Mouse (Mus musculus) left cerebral cortex, adult 18-20 months (tissue): ENCODE results near the gene Man1c1. TPM values are rescaled to one million over a fixed set of nuclear protein-coding genes. Genes with fewer than 3 reads are reported as not detected.
A peak's percentile ranks its signal among the peaks of the same experiment; 100 is the strongest.

Source experiments
- DNase-seq, 2 experiments: peaks; one replicate each; pipeline ENCODE4 v3.0.0; 2021 to 2022; ENCODE audit warnings: low spot score in 2 of 2, mixed read lengths in 1 of 2
- total RNA-seq, 2 experiments: library from RNA; stranded (reverse); gene quantifications; 2 replicates each; pipeline ENCODE4 v1.2.3; 2021

Man1c1 gene
- total RNA-seq, 2 experiments from 2014 or later: 44.5 to 45.6 TPM

DNA sequence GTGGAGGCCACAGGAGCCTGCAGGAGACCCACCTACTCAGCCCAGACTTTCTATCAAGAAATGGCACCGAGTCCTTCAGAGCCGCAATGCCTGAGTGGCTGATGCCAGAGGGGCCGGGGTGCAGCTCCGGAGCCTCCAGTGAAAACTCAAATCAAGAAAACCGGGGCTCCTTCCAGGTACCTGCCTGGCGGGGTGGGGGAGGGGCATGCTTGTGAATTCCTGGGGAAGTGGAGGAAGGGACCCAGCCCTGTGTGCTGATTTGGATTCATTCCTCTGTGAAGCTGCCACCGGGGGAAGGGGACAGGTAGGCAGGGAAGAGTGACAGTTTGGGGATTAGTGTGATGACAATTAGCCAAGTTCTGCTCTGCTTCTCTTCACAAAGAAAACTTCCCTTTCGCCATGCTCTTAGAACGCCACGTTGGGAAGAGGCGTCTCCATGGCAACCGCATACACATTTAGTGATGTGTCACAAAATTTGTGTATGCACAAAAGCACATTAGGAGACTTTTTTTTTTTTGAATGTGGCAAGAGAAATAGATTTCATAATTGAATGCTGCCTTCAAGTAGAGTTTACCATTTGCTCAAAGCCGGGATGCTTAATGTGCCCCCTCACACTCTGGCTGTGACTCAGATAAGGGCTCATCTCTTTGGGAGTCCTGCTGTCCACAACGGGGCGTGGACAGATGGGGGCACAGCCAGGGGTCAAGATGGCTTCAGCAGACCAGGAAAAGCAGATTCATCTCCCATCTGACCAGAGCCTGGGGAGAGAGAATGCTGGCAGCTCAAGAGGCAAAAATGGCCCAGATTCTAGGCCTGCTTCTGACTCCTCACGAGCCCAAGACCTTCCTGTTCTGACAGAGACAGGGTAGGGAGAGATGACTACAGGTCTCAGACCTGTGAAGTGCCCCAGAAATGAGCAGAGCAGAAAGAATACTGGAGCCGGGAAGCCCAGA is 26.3 kb downstream of the Man1c1 start:
- peak; percentile 63 for DNase-seq

GRCm38 (mm10) chr4:134675800-134676199 is 28.3 kb downstream of the Man1c1 start:
- DNase-seq: no peak

GRCm38 (mm10) chr4:134674970-134675369 is 29.1 kb downstream of the Man1c1 start:
- DNase-seq: no peak

- peak in 1 of 2 experiments; percentile 46 for DNase-seq
Observed at GRCm38 (mm10) chr4:134673882-134674463, 30.1 kb downstream of the Man1c1 start.

GRCm38 (mm10) chr4:134673151-134673550 is 30.9 kb downstream of the Man1c1 start:
- no peak for DNase-seq

- no peak for DNase-seq
Observed at GRCm38 (mm10) chr4:134672326-134672725, 31.8 kb downstream of the Man1c1 start.

DNA sequence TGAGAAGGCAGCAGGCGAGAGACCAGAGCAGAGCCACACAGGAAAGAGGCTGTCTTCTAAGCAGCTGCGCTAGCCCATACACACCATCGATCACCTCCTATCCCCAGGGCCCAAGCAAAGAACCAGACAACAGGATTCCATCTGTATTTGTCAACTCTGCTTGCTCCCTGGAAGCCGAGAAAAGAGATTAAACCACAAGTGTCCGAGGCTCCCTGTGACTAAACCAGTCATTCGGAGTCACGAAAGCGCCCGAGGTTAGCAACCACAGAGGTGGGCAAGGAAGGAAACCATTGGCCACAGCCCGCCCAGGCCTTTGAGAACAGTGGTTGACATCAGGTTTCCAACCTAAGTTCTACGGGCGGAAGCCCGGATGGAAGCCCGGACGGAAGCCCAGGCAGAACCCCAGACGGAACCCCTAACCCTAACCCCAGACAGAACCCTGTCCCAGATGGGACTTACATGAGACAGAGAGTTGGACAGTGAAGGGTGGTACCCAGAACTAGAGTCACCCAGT is 32.4 kb downstream of the Man1c1 start:
- DNase-seq: no peak

GRCm38 (mm10) chr4:134669742-134670354 is 34.2 kb downstream of the Man1c1 start:
- DNase-seq: no peak

DNA sequence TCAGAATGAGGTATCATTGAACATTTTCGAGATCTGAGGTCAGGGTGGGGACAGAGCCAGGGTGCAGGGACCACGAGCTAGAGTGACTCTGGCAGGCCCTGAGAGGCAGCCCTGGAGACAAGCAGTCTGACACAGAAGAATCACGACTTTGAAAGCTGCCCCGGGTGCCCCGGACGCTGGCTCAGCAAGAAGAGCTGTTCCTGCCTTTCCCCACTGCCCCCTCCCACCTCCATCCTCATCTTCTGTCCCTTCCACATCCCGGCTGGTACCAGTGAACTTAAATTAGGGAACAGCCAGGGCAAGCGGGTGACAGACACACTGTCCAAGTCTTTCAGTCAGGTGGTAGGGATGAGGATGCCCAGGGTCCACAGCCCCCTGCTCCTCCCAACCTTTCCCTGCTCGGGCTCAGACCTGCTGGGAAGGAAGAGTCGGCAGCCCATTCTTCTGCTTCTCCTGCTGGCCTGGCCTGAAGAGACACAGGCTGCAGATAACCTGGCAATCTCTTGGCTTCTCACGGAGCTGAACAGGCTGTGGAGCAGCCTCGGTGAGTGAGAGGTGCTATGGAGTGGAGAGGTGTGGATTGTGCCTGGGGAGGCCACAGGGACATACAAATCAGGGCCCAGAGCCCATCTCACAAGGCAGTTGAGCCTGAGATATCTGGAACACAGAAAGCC is 35.6 kb downstream of the Man1c1 start:
- DNase-seq: no peak

- no peak for DNase-seq
Observed at GRCm38 (mm10) chr4:134666391-134666790, 37.7 kb downstream of the Man1c1 start.

- no peak for DNase-seq
Observed at GRCm38 (mm10) chr4:134663052-134663451, 41.0 kb downstream of the Man1c1 start.

DNA sequence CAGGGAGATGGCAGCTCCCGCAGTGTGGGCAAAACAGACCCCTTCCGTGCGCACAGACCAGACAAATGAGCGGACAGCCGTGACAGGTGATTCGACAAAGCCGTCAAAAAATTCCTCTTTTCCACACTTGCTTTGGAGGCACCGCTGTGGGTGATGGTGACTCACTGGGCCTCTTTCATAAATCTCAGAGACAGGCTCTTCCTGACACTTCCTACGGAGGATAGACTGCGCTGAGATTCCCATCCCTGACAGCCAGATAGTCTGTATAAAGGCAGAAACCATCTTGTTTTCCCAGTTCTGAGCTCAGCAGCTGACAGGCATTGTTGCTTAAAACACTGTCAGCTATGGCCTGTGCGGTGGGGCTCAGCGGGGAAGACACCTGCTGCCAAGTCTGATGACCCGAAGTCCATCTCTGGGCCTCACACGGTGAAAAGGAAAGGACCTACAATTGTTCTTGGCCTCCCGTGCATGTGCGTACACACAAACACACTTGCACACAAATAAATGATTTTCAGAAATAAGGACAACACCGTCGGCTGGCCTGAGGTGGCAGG is 43.4 kb downstream of the Man1c1 start:
- no peak for DNase-seq

DNA sequence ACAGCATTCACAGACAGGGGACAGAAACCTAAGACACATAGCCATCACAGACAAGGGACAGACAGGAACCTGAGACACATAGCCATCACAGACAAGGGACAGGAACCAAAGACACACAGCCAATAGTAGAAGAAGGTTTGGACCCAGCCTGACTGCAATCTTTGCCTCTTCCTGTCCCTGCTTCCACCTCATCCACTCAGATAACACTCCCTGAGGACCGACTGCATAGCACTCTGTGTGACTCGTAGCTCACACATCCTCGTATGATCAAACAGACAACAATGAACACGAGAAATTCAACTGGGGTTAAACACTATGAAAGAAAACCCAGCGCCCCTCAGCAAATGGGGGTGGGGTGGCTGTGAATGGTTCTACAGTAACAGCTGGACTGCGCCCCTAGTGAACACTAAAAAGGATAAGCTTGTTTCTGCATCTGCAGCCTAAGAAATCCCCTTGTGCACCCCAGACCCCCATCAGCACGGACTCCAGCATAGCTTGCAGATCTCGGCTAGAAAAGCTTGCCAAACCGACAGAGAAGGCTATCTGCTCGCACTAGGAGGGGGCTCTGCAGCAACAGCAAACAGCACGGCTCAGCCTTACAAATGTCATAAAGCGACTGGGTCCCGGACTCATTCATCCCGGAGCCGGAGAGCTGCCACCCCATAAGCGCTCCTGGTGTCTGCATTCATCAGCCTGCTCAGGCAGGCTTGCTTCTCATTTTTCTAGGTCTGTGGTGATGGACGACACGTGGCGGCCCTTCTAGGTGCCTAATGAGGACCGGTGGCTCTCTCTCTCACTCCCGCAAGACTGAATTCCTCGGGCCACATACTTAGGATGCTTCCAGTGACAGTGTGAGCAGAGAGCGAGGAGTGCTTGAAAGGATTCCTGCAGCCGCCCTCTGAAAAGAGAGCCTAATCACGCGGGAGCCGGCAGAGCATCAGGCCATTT is 44.5 kb downstream of the Man1c1 start:
- no peak for DNase-seq

GRCm38 (mm10) chr4:134657473-134657872 is 46.6 kb downstream of the Man1c1 start:
- DNase-seq: no peak

DNA sequence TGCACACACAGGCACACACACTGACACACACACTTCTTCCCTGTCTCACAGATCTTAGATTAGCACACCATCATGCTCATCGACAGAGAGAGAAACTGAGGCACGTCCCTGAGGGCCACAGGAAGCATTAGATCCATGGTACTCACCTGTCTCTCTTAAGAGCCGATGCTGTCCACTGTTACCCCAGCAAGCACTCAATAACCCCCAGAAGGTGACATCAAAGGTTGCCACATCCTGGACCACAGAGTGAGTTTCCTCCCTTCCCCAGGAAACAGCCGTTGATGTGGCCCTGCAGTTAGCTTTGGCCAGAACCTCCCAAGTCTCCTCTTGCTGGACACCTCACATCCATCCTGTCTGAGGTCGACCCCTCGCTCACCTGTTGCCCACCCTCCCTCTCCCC is 49.7 kb downstream of the Man1c1 start:
- DNase-seq: no peak

- DNase-seq: no peak
Observed at GRCm38 (mm10) chr4:134652720-134653119, 51.4 kb downstream of the Man1c1 start.

- no peak for DNase-seq
Observed at GRCm38 (mm10) chr4:134652151-134652550, 51.9 kb downstream of the Man1c1 start.

GRCm38 (mm10) chr4:134651358-134651757 is 52.7 kb downstream of the Man1c1 start:
- no peak for DNase-seq

GRCm38 (mm10) chr4:134645042-134645948 is 58.8 kb downstream of the Man1c1 start:
- DNase-seq: peak in 1 of 2 experiments; percentile 63
